11 mouse cellular contexts compared by ENCODE assay signal in genomic region chr4:53277741-53278525, GRCm38 (mm10).
A peak's percentile ranks its signal among the peaks of the same experiment; 100 is the strongest.
DNase-seq lines count a peak whose midpoint lies in the region.
"Had no signal": no experiment of that assay in that cellular context is flagged by ENCODE, and none has a peak within 500 bp of the region (broad histone marks: within the 10 kb centered on the region; RNA-seq: fewer than 3 reads in every experiment).

No protein-coding gene starts in this region.

- H3K79me2 ChIP-seq in macrophage (ENCODE audit: inconsistent target): no peaks in the 10 kb centered on the region

- no peaks in the 10 kb centered on the region for H3K36me3 ChIP-seq in macrophage (ENCODE audit: inconsistent target)
- H3K36me3 ChIP-seq: lung, embryonic 15.5 days; stomach, embryonic 15.5 days had no signal

- intact Hi-C loops in left cerebral cortex, postnatal 14 days (cut with DNase I): no loop called here

- WGBS in macrophage (ENCODE audit: missing documents): 12% methylated on average over 12 of the region's 12 CpGs

- peak overlapping the region; percentile 64 for H3K27ac ChIP-seq in macrophage
- H3K27ac ChIP-seq: lung, embryonic 15.5 days; stomach, embryonic 15.5 days had no signal

- peak; percentile 10 for DNase-seq in cerebellum, adult 9-10 months
- DNase-seq in cerebellum, adult 9-11 months: no peak
- DNase-seq in lung, postnatal 25 days (ENCODE audit: low spot score): peak; percentile 36
- DNase-seq in lung, postnatal 10 days: no peak
- peak; percentile 41 for DNase-seq in thymus, postnatal 0 days (ENCODE audit: low spot score)
- DNase-seq in left cerebral cortex, adult 18-20 months (ENCODE audit: low spot score in 2 of 2): no peak
- DNase-seq in left cerebral cortex, postnatal 14 days (ENCODE audit: low spot score in 2 of 2): no peak

- no peak overlapping the region for H3K4me3 ChIP-seq in macrophage (ENCODE audit: inconsistent target)
- H3K4me3 ChIP-seq: erythroblast, embryonic 14.5 days; lung, embryonic 15.5 days; stomach, embryonic 15.5 days had no signal

Comparison
In these comparisons a context has a peak if more than half of its experiments do, and no peak if none do; other contexts are left out.
1. DNase-seq: peak in cerebellum, adult 9-10 months (single experiment), lung, postnatal 25 days (single experiment) and thymus, postnatal 0 days (single experiment); none in cerebellum, adult 9-11 months (single experiment), lung, postnatal 10 days (single experiment), left cerebral cortex, adult 18-20 months (0 of 2) and left cerebral cortex, postnatal 14 days (0 of 2).